ENCODE assay signal across 17 mouse cellular contexts in genomic region chr3:36446506-36446905, GRCm38 (mm10). TPM values are rescaled to one million over a fixed set of nuclear protein-coding genes. Genes with fewer than 3 reads are reported as not detected.
DNase-seq lines count a peak whose midpoint lies in the region; ATAC-seq and TF ChIP-seq lines count a peak whose summit lies in the region.
"Had no signal": no experiment of that assay in that cellular context is flagged by ENCODE, and none has a peak within 500 bp of the region (broad histone marks: within the 10 kb centered on the region; RNA-seq: fewer than 3 reads in every experiment).

No protein-coding gene starts in this region.

- H3K4me1 ChIP-seq in lung, adult 2 months (ENCODE audit: control insufficient read depth, insufficient read depth, low read length), result peaks cover 10% of the 10 kb centered on the region
- H3K4me1 ChIP-seq in bone marrow macrophage, adult 2 months (ENCODE audit: control insufficient read depth, insufficient read depth, low read length), result peaks cover 40% of the 10 kb centered on the region
- H3K4me1 ChIP-seq: embryonic facial prominence, embryonic 12.5 days had no signal

- H3K27ac ChIP-seq in bone marrow macrophage, adult 2 months (ENCODE audit: insufficient read depth, low read depth, low read length), result peak overlapping the region; percentile 77
- H3K27ac ChIP-seq: embryonic facial prominence, embryonic 12.5 days; forebrain, embryonic 10.5 days; liver, embryonic 14.5 days; neural tube, embryonic 13.5 days had no signal

- no peak overlapping the region for H3K4me3 ChIP-seq in lung, adult 2 months (replicated peaks; ENCODE audit: extremely low read depth, low read depth, low read length)
- H3K4me3 ChIP-seq in bone marrow macrophage, adult 2 months (ENCODE audit: insufficient read depth, low read length), result peak overlapping the region; percentile 24; the same call in 1 of the 2 replicates
- H3K4me3 ChIP-seq: embryonic facial prominence, embryonic 12.5 days; forebrain, embryonic 10.5 days; neural tube, embryonic 13.5 days had no signal

- no peak for TF ChIP-seq POLR2A in lung, adult 2 months (IDR thresholded peaks at IDR 0.05; ENCODE audit: borderline replicate concordance, extremely low read depth, low read depth, low read length)
- no peak for TF ChIP-seq POLR2A in bone marrow macrophage, adult 2 months (IDR thresholded peaks at IDR 0.05; ENCODE audit: borderline replicate concordance, low read depth, low read length)

- ATAC-seq in megakaryocyte-erythroid progenitor cell, adult 5-6 weeks (replicated peaks; ENCODE audit: low FRiP score, low TSS enrichment, poor library complexity, severe bottlenecking), result peak; percentile 56
- no peak for ATAC-seq in erythroid progenitor cell, adult 5-6 weeks (replicated peaks; ENCODE audit: low FRiP score, poor library complexity, severe bottlenecking)

- DNase-seq in heart, adult 18-20 months, result peak; percentile 23 to 48
- DNase-seq in heart, adult 8-10 months (ENCODE audit: low spot score), result no peak
- DNase-seq in lung, postnatal 10 days, result peak; percentile 8
- no peak for DNase-seq in lung, adult 2 months
- DNase-seq: cerebellum, adult 18-20 months; kidney, adult 9 months; kidney, postnatal 4 days; thymus, adult 18-20 months had no signal

- WGBS in lung, adult 2 months, result 52% methylated on average over 5 of the region's 5 CpGs

- TF ChIP-seq CTCF in lung, adult 2 months (IDR thresholded peaks at IDR 0.05; ENCODE audit: insufficient read depth, low read length), result no peak
- no peak for TF ChIP-seq CTCF in bone marrow macrophage, adult 2 months (IDR thresholded peaks at IDR 0.05; ENCODE audit: low read depth, low read length)

RNA-seq across cellular contexts. Expression of gene Anxa5, which starts 29.2 kb away (rescaled TPM):
- total RNA-seq in heart, adult 18-20 months (2021), result 100 to 1,000 TPM; 128 to 134 TPM
- total RNA-seq in heart, adult 8-10 months (2022), result 100 to 1,000 TPM; 107 to 114 (median 108) TPM
- 1,219 and 1,294 TPM in 2 replicates for polyA plus RNA-seq in lung, adult 2 months (2012; rRNA removed)
- 833 and 897 TPM in 2 replicates for polyA plus RNA-seq in bone marrow macrophage, adult 2 months (2012; ENCODE audit: insufficient read depth, insufficient read length, missing spikeins)
- 7.1 and 9.9 TPM in 2 replicates for total RNA-seq in megakaryocyte-erythroid progenitor cell, adult 5-6 weeks (2014; fragmentation: Nextera tagmentation)
- 16.3 and 26.3 TPM in 2 replicates for total RNA-seq in megakaryocyte-erythroid progenitor cell, adult 5-6 weeks (2017)
- 47.2 and 66.2 TPM in 2 replicates for total RNA-seq in erythroid progenitor cell, adult 5-6 weeks (2015; ENCODE audit: low replicate concordance)
- 26.8 and 26.9 TPM in 2 replicates for total RNA-seq in erythroid progenitor cell, adult 5-6 weeks (2017; ENCODE audit: low replicate concordance)

RNA-seq across cellular contexts. Expression of gene 1810062G17Rik, which starts 29.2 kb away (rescaled TPM):
- not detected for total RNA-seq in heart, adult 18-20 months (2021)
- total RNA-seq in heart, adult 8-10 months (2022), result under 1 TPM in 2 of 4 experiments, not detected in 2; 0.32 to 0.87 TPM
- 2.6 and 4.1 TPM in 2 replicates for polyA plus RNA-seq in lung, adult 2 months (2012; rRNA removed)
- polyA plus RNA-seq in bone marrow macrophage, adult 2 months (2012; ENCODE audit: insufficient read depth, insufficient read length, missing spikeins), result not detected in 2 replicates
- total RNA-seq in megakaryocyte-erythroid progenitor cell, adult 5-6 weeks (2014; fragmentation: Nextera tagmentation), result 1.1 TPM in 1 of 2 replicates, not detected in the other
- 3.0 TPM in 1 of 2 replicates, not detected in the other for total RNA-seq in megakaryocyte-erythroid progenitor cell, adult 5-6 weeks (2017)
- total RNA-seq in erythroid progenitor cell, adult 5-6 weeks (2015; ENCODE audit: low replicate concordance), result not detected in 2 replicates
- total RNA-seq in erythroid progenitor cell, adult 5-6 weeks (2017; ENCODE audit: low replicate concordance), result not detected in 2 replicates
- total RNA-seq: layer of hippocampus, postnatal 25 days; left cerebral cortex, postnatal 36 days had no signal

Comparison
In these comparisons a context has a peak if more than half of its experiments do, and no peak if none do; other contexts are left out.
1. DNase-seq: peak in heart, adult 18-20 months (2 of 2) and lung, postnatal 10 days (single experiment); none in heart, adult 8-10 months (single experiment) and lung, adult 2 months (single experiment).